Mouse (Mus musculus) hindlimb bud, embryonic 11.5 days (tissue): ENCODE data around the gene Rfc2.
A peak's percentile ranks its signal among the peaks of the same experiment; 100 is the strongest.

Experiments
- DNase-seq: peaks from one replicate; pipeline ENCODE4 v3.0.0-alpha.2; 2012; ENCODE audit warnings: low read depth, low spot score; ENCODE audit errors: extremely low spot score

The Rfc2 gene

GRCm38 (mm10) chr5:134606314-134606713 lies 25.1 kb downstream of the Rfc2 start:
- no peak for DNase-seq

GRCm38 (mm10) chr5:134607121-134607520 lies 26.0 kb downstream of the Rfc2 start:
- no peak for DNase-seq

GRCm38 (mm10) chr5:134609916-134610643 lies 28.9 kb downstream of the Rfc2 start:
- DNase-seq, result no peak

DNA sequence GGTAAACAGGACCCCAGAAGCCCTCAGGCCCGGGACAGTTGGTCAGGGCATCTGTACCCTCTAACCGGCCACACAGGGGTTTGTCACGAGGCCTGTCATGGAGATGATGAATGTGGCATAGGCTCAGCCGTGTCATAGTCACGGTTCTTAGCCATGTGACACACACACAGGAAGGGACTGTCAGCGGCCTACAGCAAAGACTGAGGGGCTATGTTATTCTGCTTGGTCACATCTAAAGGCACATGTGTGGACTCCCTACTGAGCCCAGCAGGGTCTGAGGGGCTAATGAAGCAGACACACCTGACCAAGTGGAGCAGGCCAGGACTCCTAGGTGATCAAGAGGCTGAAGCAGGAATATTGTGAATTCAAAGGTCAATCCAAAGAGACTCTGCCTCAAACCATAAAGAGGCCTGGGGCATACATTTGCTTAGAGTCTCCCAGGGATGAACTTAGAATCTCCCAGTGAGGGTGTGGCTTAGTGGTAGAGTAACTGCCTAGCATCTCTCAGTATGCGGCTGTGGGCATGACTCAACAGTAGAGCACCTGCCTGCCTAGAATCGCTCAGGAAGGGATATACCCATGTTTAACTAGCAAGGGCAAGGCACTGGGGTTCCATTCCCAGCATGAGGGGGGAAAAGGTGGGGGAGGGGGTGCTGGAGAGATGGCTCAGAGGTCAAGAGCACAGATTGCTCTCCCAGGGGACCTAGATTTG lies 30.8 kb downstream of the Rfc2 start:
- no peak for DNase-seq

GRCm38 (mm10) chr5:134613727-134614126 lies 32.6 kb downstream of the Rfc2 start:
- no peak for DNase-seq

GRCm38 (mm10) chr5:134614296-134614695 lies 33.1 kb downstream of the Rfc2 start:
- no peak for DNase-seq

GRCm38 (mm10) chr5:134614802-134615201 lies 33.6 kb downstream of the Rfc2 start, which contains the start of gene Lat2:
Lat2 (minus strand) TSS chr5:134615025.
- DNase-seq, result no peak

DNA sequence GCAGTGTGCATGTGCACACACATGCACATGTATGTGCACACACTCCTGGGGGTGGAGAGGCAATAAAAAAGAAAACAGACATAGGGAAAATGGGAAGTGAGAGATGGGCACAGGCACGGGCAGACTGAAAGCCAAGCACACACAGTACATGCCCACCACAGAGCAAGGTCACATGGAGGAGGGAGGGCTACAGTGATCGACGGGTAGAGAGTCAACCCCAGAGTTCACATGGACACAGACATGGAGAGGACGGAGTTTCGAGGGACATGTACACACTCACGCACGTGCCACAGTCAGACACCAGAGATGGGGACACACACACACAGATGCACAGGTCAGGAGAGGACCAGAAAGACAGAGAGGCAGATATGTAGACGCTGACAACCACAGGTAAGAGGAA lies 34.2 kb downstream of the Rfc2 start:
- DNase-seq, result no peak

DNA sequence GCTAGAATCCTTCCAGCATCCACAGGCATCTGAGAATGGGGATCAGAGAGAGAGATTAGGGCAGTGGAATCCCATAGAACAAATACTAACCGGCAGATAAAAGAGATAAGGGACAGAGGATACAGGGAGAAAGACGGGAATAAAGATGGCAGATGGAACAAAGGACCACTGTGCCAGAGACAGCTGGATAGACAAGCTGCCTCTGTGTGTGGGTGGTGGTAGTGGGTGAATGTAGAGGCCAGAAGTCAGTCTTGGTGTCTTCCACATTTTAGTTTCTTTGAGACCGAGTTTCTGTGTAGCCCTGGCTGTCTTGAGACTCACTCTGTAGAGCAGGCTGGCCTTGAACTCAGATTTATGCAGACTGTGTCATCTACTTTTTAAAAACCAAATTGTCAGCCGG lies 34.6 kb downstream of the Rfc2 start:
- no peak for DNase-seq

DNA sequence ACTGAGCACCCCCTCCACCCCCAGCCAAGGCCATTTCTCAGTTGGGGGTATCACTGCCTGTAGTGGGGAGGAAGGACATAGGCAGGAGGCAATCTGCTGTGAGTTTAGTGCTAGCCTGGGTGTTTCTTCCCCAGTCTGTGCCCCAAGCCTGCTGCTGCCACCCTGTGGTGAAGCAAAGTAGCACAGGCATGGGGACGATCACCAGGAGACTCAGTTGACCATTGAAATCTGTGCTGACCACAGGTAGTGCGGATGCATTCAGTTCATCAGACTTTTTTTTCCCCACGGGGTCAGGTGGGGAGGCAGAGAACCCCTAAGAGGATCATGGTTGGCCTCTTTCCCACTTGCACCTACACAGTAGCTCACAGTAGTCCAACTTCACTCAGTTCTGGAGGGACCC lies 35.9 kb downstream of the Rfc2 start:
- no peak for DNase-seq

DNA sequence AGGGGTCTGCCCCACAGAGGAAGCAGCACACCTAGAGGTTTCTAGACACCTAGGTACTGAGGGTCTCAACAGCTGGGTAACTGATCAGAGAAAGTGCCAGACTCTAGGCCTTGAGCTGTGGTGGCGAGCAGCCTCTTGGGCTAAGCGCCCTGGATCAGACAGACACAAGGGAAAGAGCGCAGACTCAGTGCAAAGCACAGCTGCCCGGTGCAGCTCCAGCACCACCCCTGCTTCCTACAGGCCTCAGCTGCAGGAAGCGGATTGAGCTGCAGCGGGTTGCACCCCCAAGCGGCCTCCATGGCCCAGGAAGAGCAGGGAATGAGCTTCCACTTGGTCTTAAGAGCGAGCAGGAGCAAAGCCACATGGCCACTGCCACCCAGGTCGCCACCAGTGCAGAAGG lies 39.3 kb downstream of the Rfc2 start:
- DNase-seq, result no peak

DNA sequence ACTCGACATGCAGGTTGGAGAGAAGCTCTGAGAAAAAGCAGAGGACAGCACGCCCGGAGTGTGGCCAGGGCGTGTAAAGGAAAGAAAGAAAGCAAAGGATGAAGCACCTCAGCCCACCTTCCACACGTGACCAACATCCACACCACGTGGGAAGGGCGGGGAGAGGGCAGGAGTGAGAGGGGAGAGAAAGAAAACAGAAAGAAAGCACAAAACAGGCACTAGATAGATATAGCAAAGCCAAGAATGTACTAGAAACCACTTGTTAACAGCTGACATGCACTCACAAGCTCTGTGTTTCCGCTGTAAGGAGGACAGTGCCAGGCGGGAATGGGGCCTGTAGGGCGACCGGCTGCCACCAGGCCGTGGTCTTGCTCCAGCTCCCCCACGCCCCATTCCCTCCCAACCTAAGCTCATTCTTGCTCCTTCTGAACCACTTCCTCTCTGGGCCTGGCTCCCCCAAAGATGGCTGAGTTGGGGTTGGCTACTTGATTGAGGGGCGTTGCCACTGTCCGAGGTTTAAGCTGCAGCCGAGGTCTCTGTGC lies 40.0 kb downstream of the Rfc2 start:
- no peak for DNase-seq

DNA sequence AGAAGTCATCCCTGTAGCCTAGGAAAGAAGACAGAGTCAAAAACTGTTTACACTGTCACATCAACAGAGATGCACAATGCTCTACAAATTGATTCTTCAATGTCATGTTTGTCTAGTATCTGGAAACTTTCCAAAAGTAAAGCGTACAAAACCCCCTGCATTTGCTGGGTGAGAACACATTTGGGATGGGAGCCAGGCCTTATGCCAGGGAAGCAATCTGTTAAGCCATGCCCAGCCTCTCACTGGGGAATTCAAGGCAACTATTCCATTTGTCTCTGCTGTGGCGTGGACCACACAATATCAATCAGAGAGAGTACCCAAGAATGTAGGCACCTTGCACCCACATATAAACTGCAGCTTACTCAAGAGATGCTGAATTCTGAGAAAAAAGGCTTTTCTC lies 40.9 kb downstream of the Rfc2 start:
- DNase-seq, result no peak

DNA sequence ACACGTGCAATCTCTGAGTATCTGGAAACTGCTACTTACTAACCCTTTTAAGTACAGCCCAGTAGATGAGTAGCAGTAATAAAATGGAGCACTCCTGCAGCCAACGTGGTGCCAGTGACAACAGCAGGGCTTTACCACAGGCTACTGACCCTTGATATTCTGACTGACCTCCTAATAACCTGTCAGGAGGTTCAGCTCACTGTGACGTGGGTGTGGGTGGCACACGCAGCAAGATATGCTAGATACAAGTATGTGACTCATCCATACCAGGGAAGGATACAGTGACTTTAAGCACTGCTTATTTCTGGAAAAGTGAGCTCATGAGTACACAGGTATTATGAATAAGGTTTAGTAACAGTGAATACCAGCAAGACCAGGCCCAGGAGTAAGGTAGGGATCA lies 48.3 kb downstream of the Rfc2 start:
- no peak for DNase-seq

DNA sequence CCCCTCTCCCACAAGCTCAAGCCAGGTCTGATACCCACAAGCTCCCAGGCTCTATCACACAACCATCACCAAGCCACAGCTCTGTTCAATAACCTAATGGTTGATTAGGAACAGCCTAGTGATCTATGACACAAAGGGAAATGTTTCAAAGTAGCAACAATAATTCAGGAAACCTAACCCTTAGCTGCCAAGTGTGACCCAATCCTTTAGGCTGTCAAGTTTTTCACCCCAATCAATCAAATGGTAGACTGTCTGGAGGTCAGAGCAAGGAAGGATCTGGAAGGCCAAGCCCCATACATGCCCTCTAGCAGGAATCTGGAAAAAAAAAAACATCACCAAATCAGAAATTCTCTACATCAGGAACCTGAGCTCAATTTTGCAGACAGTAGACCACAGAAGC lies 49.7 kb downstream of the Rfc2 start:
- no peak for DNase-seq

DNA sequence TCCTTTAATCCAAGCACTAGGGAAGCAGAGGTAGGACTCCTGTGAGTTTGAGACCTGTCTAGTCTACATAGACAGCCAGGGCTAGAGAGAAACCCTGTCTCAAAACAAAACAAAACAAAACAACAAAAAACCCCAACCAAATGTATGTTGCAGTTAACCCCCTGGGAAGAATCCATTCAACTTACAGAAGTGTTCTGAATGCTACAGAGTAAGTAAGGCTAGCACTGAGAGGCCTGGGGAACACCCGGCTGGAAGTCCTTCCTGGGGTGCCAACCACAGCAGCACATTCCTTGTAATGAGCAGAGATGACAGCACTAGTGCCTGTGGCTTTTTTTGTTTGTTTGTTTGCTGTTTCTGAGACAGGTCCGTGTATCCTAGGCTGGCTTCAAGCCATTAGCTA lies 51.7 kb downstream of the Rfc2 start:
- no peak for DNase-seq

GRCm38 (mm10) chr5:134637820-134638367 lies 56.7 kb downstream of the Rfc2 start:
- DNase-seq, result no peak

GRCm38 (mm10) chr5:134638461-134639268 lies 57.5 kb downstream of the Rfc2 start:
- no peak for DNase-seq

GRCm38 (mm10) chr5:134639269-134639682 lies 58.1 kb downstream of the Rfc2 start, which contains the start of gene Eif4h:
Eif4h (minus strand) TSS chr5:134639490.
- peak; percentile 89 for DNase-seq

- DNase-seq, result no peak
Measured at GRCm38 (mm10) chr5:134640371-134640770, 59.2 kb downstream of the Rfc2 start.

DNA sequence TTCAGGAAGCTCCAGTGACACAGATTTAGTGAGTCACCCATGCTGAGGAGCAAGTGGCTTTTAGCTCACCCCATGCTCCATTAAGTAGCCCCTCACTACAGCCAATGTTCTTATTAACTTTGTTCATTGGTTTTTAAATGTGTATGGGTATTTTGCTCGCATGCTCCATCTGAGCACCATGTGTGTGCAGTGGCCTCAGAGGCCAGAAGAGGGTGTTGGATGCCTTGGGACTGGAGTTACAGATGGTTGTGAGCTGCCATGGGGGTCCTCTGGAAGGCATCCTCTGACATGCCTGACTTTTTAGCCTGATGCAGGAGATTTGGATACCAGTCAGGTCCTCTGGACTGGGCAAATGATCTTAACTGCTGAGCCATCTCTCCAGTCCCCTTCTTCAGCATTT lies 63.0 kb downstream of the Rfc2 start:
- no peak for DNase-seq
